Mouse (Mus musculus) layer of hippocampus, adult 8-10 months (tissue): ENCODE data around the gene Pgrmc2. TPM values are rescaled to one million over a fixed set of nuclear protein-coding genes. Genes with fewer than 3 reads are reported as not detected.

Source experiments
- total RNA-seq, 4 experiments: library from RNA; stranded (reverse); gene quantifications; 2 replicates each; pipeline ENCODE4 v1.2.4; 2022

The Pgrmc2 gene
- total RNA-seq, 4 experiments from 2014 or later: 53.6 to 63.9 (median 59.0) TPM

Other genes starting within 250 kb of the Pgrmc2 start
- 10 to 100 TPM; 15.1 to 24.8 (median 20.1) TPM for gene Mfsd8, start 236.2 kb downstream of the Pgrmc2 start, total RNA-seq
- gene Abhd18, start 236.1 kb downstream of the Pgrmc2 start, total RNA-seq: 10 to 100 TPM; 12.1 to 13.3 (median 12.9) TPM
- gene 1700034I23Rik, start 180.5 kb downstream of the Pgrmc2 start, total RNA-seq: under 1 TPM in 1 of 4 experiments, not detected in 3; 0.26 TPM
- gene Larp1b, start 133.2 kb downstream of the Pgrmc2 start, total RNA-seq: 10 to 100 TPM; 15.0 to 15.8 (median 15.6) TPM